Mouse (Mus musculus): ENCODE data around the gene Smad5.

Smad5 gene

GRCm38 (mm10) chr13:56702469-56703221, at the start of gene Smad5:
TSS of gene Smad5 (plus strand) at chr13:56703010.
- in situ Hi-C loops (cut with MboI), result no loop called here

GRCm38 (mm10) chr13:56654176-56654575, 48.6 kb upstream of the Smad5 start:
- in situ Hi-C loops (cut with MboI), result no loop called here

- in situ Hi-C loops (cut with MboI), result no loop called here
Observed at GRCm38 (mm10) chr13:56657946-56658512, 44.8 kb upstream of the Smad5 start.

GRCm38 (mm10) chr13:56658931-56659330, 43.9 kb upstream of the Smad5 start:
- in situ Hi-C loops (cut with MboI), result no loop called here

- in situ Hi-C loops (cut with MboI), result no loop called here
Observed at GRCm38 (mm10) chr13:56661914-56662621, 40.7 kb upstream of the Smad5 start.

GRCm38 (mm10) chr13:56664256-56665170, 38.3 kb upstream of the Smad5 start:
- in situ Hi-C loops (cut with MboI), result no loop called here

GRCm38 (mm10) chr13:56671206-56671605, 31.6 kb upstream of the Smad5 start:
- in situ Hi-C loops (cut with MboI), result no loop called here

- in situ Hi-C loops (cut with MboI), result no loop called here
Observed at GRCm38 (mm10) chr13:56677731-56678130, 25.1 kb upstream of the Smad5 start.

GRCm38 (mm10) chr13:56678188-56678787, 24.5 kb upstream of the Smad5 start:
- in situ Hi-C loops (cut with MboI), result no loop called here

GRCm38 (mm10) chr13:56678826-56679504, 23.8 kb upstream of the Smad5 start:
- in situ Hi-C loops (cut with MboI), result no loop called here

- in situ Hi-C loops (cut with MboI), result no loop called here
Observed at GRCm38 (mm10) chr13:56681924-56682323, 20.9 kb upstream of the Smad5 start.

- in situ Hi-C loops (cut with MboI), result no loop called here
Observed at GRCm38 (mm10) chr13:56682326-56682725, 20.5 kb upstream of the Smad5 start.

GRCm38 (mm10) chr13:56683306-56683705, 19.5 kb upstream of the Smad5 start:
- in situ Hi-C loops (cut with MboI), result no loop called here

GRCm38 (mm10) chr13:56692011-56692410, 10.8 kb upstream of the Smad5 start:
- in situ Hi-C loops (cut with MboI), result no loop called here

- in situ Hi-C loops (cut with MboI), result no loop called here
Observed at GRCm38 (mm10) chr13:56692644-56693043, 10.2 kb upstream of the Smad5 start.

GRCm38 (mm10) chr13:56695701-56696100, 7.1 kb upstream of the Smad5 start:
- in situ Hi-C loops (cut with MboI), result no loop called here

- in situ Hi-C loops (cut with MboI), result no loop called here
Observed at GRCm38 (mm10) chr13:56696699-56697098, 6.1 kb upstream of the Smad5 start.

- in situ Hi-C loops (cut with MboI), result no loop called here
Observed at GRCm38 (mm10) chr13:56697171-56697570, 5.6 kb upstream of the Smad5 start.

GRCm38 (mm10) chr13:56698391-56698790, 4.4 kb upstream of the Smad5 start:
- in situ Hi-C loops (cut with MboI), result no loop called here

- in situ Hi-C loops (cut with MboI), result no loop called here
Observed at GRCm38 (mm10) chr13:56699370-56699769, 3.4 kb upstream of the Smad5 start.

GRCm38 (mm10) chr13:56700981-56701380, 1.8 kb upstream of the Smad5 start:
- in situ Hi-C loops (cut with MboI), result no loop called here
